Mouse (Mus musculus): ENCODE measurements around the gene Tmem38b.
A peak's percentile ranks its signal among the peaks of the same experiment; 100 is the strongest.

Gene Tmem38b

GRCm38 (mm10) chr4:53884351-53885245, 58.8 kb downstream of the Tmem38b start:
- DNase-seq (ENCODE audit: low spot score), result peak; percentile 19

- no peak for DNase-seq (ENCODE audit: low spot score)
Observed at GRCm38 (mm10) chr4:53886342-53887088, 60.7 kb downstream of the Tmem38b start.

- no peak for DNase-seq (ENCODE audit: low spot score)
Observed at GRCm38 (mm10) chr4:53895335-53895734, 69.5 kb downstream of the Tmem38b start.

- DNase-seq (ENCODE audit: low spot score), result no peak
Observed at GRCm38 (mm10) chr4:53896150-53896833, 70.4 kb downstream of the Tmem38b start.

GRCm38 (mm10) chr4:53900386-53900971, 74.6 kb downstream of the Tmem38b start:
- DNase-seq (ENCODE audit: low spot score), result no peak

GRCm38 (mm10) chr4:53904335-53904734, 78.5 kb downstream of the Tmem38b start:
- DNase-seq (ENCODE audit: low spot score), result no peak

GRCm38 (mm10) chr4:53905537-53905936, 79.7 kb downstream of the Tmem38b start:
- no peak for DNase-seq (ENCODE audit: low spot score)

- no peak for DNase-seq (ENCODE audit: low spot score)
Observed at GRCm38 (mm10) chr4:53907071-53907470, 81.2 kb downstream of the Tmem38b start.

Measured in lung, postnatal 25 days (tissue).